Mouse (Mus musculus) erythroblast, embryonic 14.5 days (primary cell): ENCODE measurements at regions not wholly inside any gene's neighbourhood (a gene's known extent, or its start where the extent isn't known, plus 50 kb on each side); places are given as distances from the start of the nearest gene placed in this dataset.

ENCODE experiments used
- H3K27me3 ChIP-seq: 2 replicates; pipeline ENCODE4 v1.6.1; 2012; ENCODE audit warnings: inconsistent platforms; ENCODE audit not compliant: control insufficient read depth
- H3K36me3 ChIP-seq: 2 replicates; pipeline ENCODE4 v1.6.1; 2012; ENCODE audit warnings: mild to moderate bottlenecking, inconsistent platforms; ENCODE audit not compliant: control insufficient read depth
- H3K4me1 ChIP-seq: 2 replicates; pipeline ENCODE4 v1.6.1; 2012; ENCODE audit warnings: inconsistent platforms; ENCODE audit not compliant: control insufficient read depth
- H3K4me3 ChIP-seq: replicated peaks from 2 replicates; pipeline ENCODE3; 2012; ENCODE audit warnings: moderate library complexity, mild to moderate bottlenecking, inconsistent platforms
- H3K9me3 ChIP-seq: 2 replicates; pipeline ENCODE4 v1.6.1; 2012; ENCODE audit warnings: low read length, inconsistent platforms, mixed read lengths; ENCODE audit not compliant: control insufficient read depth
- GATA1 ChIP-seq: IDR thresholded peaks from 2 replicates; pipeline ENCODE4 v1.6.1; 2012; ENCODE audit warnings: low read length, inconsistent platforms, mixed read lengths
- TAL1 ChIP-seq: IDR thresholded peaks from 3 replicates; pipeline ENCODE4 v1.6.1; 2012; ENCODE audit warnings: low read length, inconsistent platforms, mixed read lengths

GRCm38 (mm10) chr7:72687356-72687755, 380.9 kb upstream of the Mctp2 start:
- H3K4me3 ChIP-seq = no peak overlapping the region
- no peaks in the 10 kb centered on the region for H3K27me3 ChIP-seq
- no peaks in the 10 kb centered on the region for H3K4me1 ChIP-seq
- TF ChIP-seq TAL1 = no peak
- TF ChIP-seq GATA1 = no peak
- peaks cover 10% of the 10 kb centered on the region for H3K9me3 ChIP-seq
- no peaks in the 10 kb centered on the region for H3K36me3 ChIP-seq

GRCm38 (mm10) chr7:72691396-72691795, 385.0 kb upstream of the Mctp2 start:
- no peak overlapping the region for H3K4me3 ChIP-seq
- TF ChIP-seq GATA1 (no peak), TAL1 (no peak)
- H3K27me3 ChIP-seq = no peaks in the 10 kb centered on the region
- H3K4me1 ChIP-seq = no peaks in the 10 kb centered on the region
- peaks cover 10% of the 10 kb centered on the region for H3K9me3 ChIP-seq
- H3K36me3 ChIP-seq = no peaks in the 10 kb centered on the region

- H3K4me3 ChIP-seq = no peak overlapping the region
- H3K36me3 ChIP-seq = no peaks in the 10 kb centered on the region
- no peaks in the 10 kb centered on the region for H3K27me3 ChIP-seq
- no peak for TF ChIP-seq TAL1
- TF ChIP-seq GATA1 = no peak
- H3K9me3 ChIP-seq = peaks cover 10% of the 10 kb centered on the region
- H3K4me1 ChIP-seq = no peaks in the 10 kb centered on the region
Measured at GRCm38 (mm10) chr7:72691859-72692258, 385.5 kb upstream of the Mctp2 start.

- Histone ChIP-seq H3K27me3 (no peaks in the 10 kb centered on the region), H3K4me1 (no peaks in the 10 kb centered on the region), H3K36me3 (no peaks in the 10 kb centered on the region), H3K9me3 (peaks cover 2% of the 10 kb centered on the region; the same call in 1 of the 2 replicates), H3K4me3 (no peak overlapping the region)
- no peak for TF ChIP-seq GATA1
- TF ChIP-seq TAL1 = no peak
Measured at GRCm38 (mm10) chr7:72696736-72697135, 390.3 kb upstream of the Mctp2 start.

GRCm38 (mm10) chr7:72703652-72704341, 397.4 kb upstream of the Mctp2 start:
- TF ChIP-seq TAL1 = no peak
- no peak for TF ChIP-seq GATA1
- H3K27me3 ChIP-seq = no peaks in the 10 kb centered on the region
- no peaks in the 10 kb centered on the region for H3K4me1 ChIP-seq
- H3K36me3 ChIP-seq = no peaks in the 10 kb centered on the region
- no peak overlapping the region for H3K4me3 ChIP-seq
- H3K9me3 ChIP-seq = no peaks in the 10 kb centered on the region

- no peak overlapping the region for H3K4me3 ChIP-seq
- peaks cover 14% of the 10 kb centered on the region for H3K9me3 ChIP-seq
- H3K27me3 ChIP-seq = no peaks in the 10 kb centered on the region
- no peaks in the 10 kb centered on the region for H3K4me1 ChIP-seq
- no peak for TF ChIP-seq GATA1
- no peak for TF ChIP-seq TAL1
- H3K36me3 ChIP-seq = no peaks in the 10 kb centered on the region
Measured at GRCm38 (mm10) chr7:72711193-72712131, 405.1 kb upstream of the Mctp2 start.

GRCm38 (mm10) chr7:72715401-72715800, 409.0 kb upstream of the Mctp2 start:
- TF ChIP-seq TAL1 (no peak), GATA1 (no peak)
- no peaks in the 10 kb centered on the region for H3K27me3 ChIP-seq
- H3K4me3 ChIP-seq = no peak overlapping the region
- no peaks in the 10 kb centered on the region for H3K36me3 ChIP-seq
- no peaks in the 10 kb centered on the region for H3K4me1 ChIP-seq
- peaks cover 14% of the 10 kb centered on the region for H3K9me3 ChIP-seq

GRCm38 (mm10) chr7:72716051-72716450, 409.6 kb upstream of the Mctp2 start:
- Histone ChIP-seq H3K4me3 (no peak overlapping the region), H3K9me3 (peaks cover 14% of the 10 kb centered on the region), H3K4me1 (no peaks in the 10 kb centered on the region), H3K36me3 (no peaks in the 10 kb centered on the region), H3K27me3 (no peaks in the 10 kb centered on the region)
- TF ChIP-seq GATA1 (no peak), TAL1 (no peak)

- H3K27me3 ChIP-seq = no peaks in the 10 kb centered on the region
- peaks cover 23% of the 10 kb centered on the region for H3K9me3 ChIP-seq
- no peaks in the 10 kb centered on the region for H3K36me3 ChIP-seq
- no peaks in the 10 kb centered on the region for H3K4me1 ChIP-seq
- H3K4me3 ChIP-seq = no peak overlapping the region
- TF ChIP-seq GATA1 = no peak
- TF ChIP-seq TAL1 = no peak
Measured at GRCm38 (mm10) chr7:72726214-72726854, 419.9 kb upstream of the Mctp2 start.
